Mouse (Mus musculus): ENCODE results near the gene Tusc2.

The Tusc2 gene

GRCm38 (mm10) chr9:107587833-107588639, 25.0 kb downstream of the Tusc2 start:
- peak; percentile 55 to 64 for DNase-seq (ENCODE audit: low spot score in 2 of 2)

- peak; percentile 58 to 62 for DNase-seq (ENCODE audit: low spot score in 2 of 2)
Measured at GRCm38 (mm10) chr9:107590058-107590772, 27.2 kb downstream of the Tusc2 start.

GRCm38 (mm10) chr9:107590773-107591060, 27.7 kb downstream of the Tusc2 start:
- DNase-seq (ENCODE audit: low spot score in 2 of 2) = no peak

GRCm38 (mm10) chr9:107593101-107593976, 30.3 kb downstream of the Tusc2 start:
- peak; percentile 74 to 76 for DNase-seq (ENCODE audit: low spot score in 2 of 2)

- no peak for DNase-seq (ENCODE audit: low spot score in 2 of 2)
Measured at GRCm38 (mm10) chr9:107594281-107595062, 31.4 kb downstream of the Tusc2 start.

- peak; percentile 74 to 85 for DNase-seq (ENCODE audit: low spot score in 2 of 2)
Measured at GRCm38 (mm10) chr9:107596619-107597569, 33.8 kb downstream of the Tusc2 start.

- no peak for DNase-seq (ENCODE audit: low spot score in 2 of 2)
Measured at GRCm38 (mm10) chr9:107598385-107598784, 35.3 kb downstream of the Tusc2 start.

- no peak for DNase-seq (ENCODE audit: low spot score in 2 of 2)
Measured at GRCm38 (mm10) chr9:107599433-107599832, 36.4 kb downstream of the Tusc2 start.

- DNase-seq (ENCODE audit: low spot score in 2 of 2) = no peak
Measured at GRCm38 (mm10) chr9:107599842-107600241, 36.8 kb downstream of the Tusc2 start.

- no peak for DNase-seq (ENCODE audit: low spot score in 2 of 2)
Measured at GRCm38 (mm10) chr9:107600745-107601144, 37.7 kb downstream of the Tusc2 start.

- no peak for DNase-seq (ENCODE audit: low spot score in 2 of 2)
Measured at GRCm38 (mm10) chr9:107601275-107601674, 38.2 kb downstream of the Tusc2 start.

GRCm38 (mm10) chr9:107602068-107602648, 39.1 kb downstream of the Tusc2 start:
- DNase-seq (ENCODE audit: low spot score in 2 of 2) = peak; percentile 84 to 91

GRCm38 (mm10) chr9:107603251-107603650, 40.2 kb downstream of the Tusc2 start:
- no peak for DNase-seq (ENCODE audit: low spot score in 2 of 2)

GRCm38 (mm10) chr9:107605041-107605661, 42.1 kb downstream of the Tusc2 start:
- DNase-seq (ENCODE audit: low spot score in 2 of 2) = no peak

GRCm38 (mm10) chr9:107606591-107606990, 43.5 kb downstream of the Tusc2 start:
- DNase-seq (ENCODE audit: low spot score in 2 of 2) = no peak

- no peak for DNase-seq (ENCODE audit: low spot score in 2 of 2)
Measured at GRCm38 (mm10) chr9:107607036-107607435, 44.0 kb downstream of the Tusc2 start.

- no peak for DNase-seq (ENCODE audit: low spot score in 2 of 2)
Measured at GRCm38 (mm10) chr9:107607653-107608245, 44.7 kb downstream of the Tusc2 start.

- no peak for DNase-seq (ENCODE audit: low spot score in 2 of 2)
Measured at GRCm38 (mm10) chr9:107608741-107609432, 45.8 kb downstream of the Tusc2 start, which contains the start of gene Sema3b. TSS of gene Sema3b (minus strand) at chr9:107609229.

Data from heart, adult 9 months (tissue).